In genomic region chr4:46411489-46411888, GRCm38 (mm10) we compare ENCODE assay signal across 13 mouse cellular contexts. TPM values are rescaled to one million over a fixed set of nuclear protein-coding genes. Genes with fewer than 3 reads are reported as not detected.
DNase-seq lines count a peak whose midpoint lies in the region; ATAC-seq and TF ChIP-seq lines count a peak whose summit lies in the region.
"Had no signal": no experiment of that assay in that cellular context is flagged by ENCODE, and none has a peak within 500 bp of the region (broad histone marks: within the 10 kb centered on the region; RNA-seq: fewer than 3 reads in every experiment).

No protein-coding gene starts in this region.

- 0 out of 2 replicates have a peak, but pooled peaks have one; percentile 15 for ATAC-seq in G1E (ENCODE audit: extremely low read depth, insufficient number of reproducible peaks, low FRiP score, poor library complexity, severe bottlenecking)
- ATAC-seq in liver, embryonic 12.5 days: no peak
- no peak for ATAC-seq in forebrain, embryonic 14.5 days
- ATAC-seq in frontal cortex, adult (ENCODE audit: low TSS enrichment): no peak
- ATAC-seq: midbrain, embryonic 15.5 days had no signal

- no peaks in the 10 kb centered on the region for H3K27me3 ChIP-seq in G1E (ENCODE audit: insufficient read depth, low read length)
- H3K27me3 ChIP-seq in liver, embryonic 12.5 days (replicated peaks): no peaks in the 10 kb centered on the region
- no peaks in the 10 kb centered on the region for H3K27me3 ChIP-seq in splenic B cell, adult 2 months (ENCODE audit: control insufficient read depth, insufficient read depth, low read length, poor library complexity, severe bottlenecking)
- no peaks in the 10 kb centered on the region for H3K27me3 ChIP-seq in forebrain, embryonic 14.5 days (replicated peaks; ENCODE audit: control insufficient read depth, insufficient read depth, low read length)
- H3K27me3 ChIP-seq: midbrain, embryonic 15.5 days had no signal

- no peaks in the 10 kb centered on the region for H3K9me3 ChIP-seq in G1E (replicated peaks)
- no peaks in the 10 kb centered on the region for H3K9me3 ChIP-seq in liver, embryonic 12.5 days (replicated peaks)
- H3K9me3 ChIP-seq in forebrain, embryonic 14.5 days (replicated peaks; ENCODE audit: control insufficient read depth, low read length): no peaks in the 10 kb centered on the region
- H3K9me3 ChIP-seq: midbrain, embryonic 15.5 days had no signal

- H3K4me3 ChIP-seq in G1E (ENCODE audit: low read depth, low read length): peak overlapping the region; percentile 47; the same call in 1 of the 2 replicates
- no peak overlapping the region for H3K4me3 ChIP-seq in liver, embryonic 12.5 days
- no peak overlapping the region for H3K4me3 ChIP-seq in forebrain, embryonic 14.5 days (ENCODE audit: low read depth, low read length)
- H3K4me3 ChIP-seq: midbrain, embryonic 15.5 days had no signal

- 28% methylated on average over 6 of the region's 6 CpGs for WGBS in liver, embryonic 12.5 days (ENCODE audit: insufficient replicate concordance)
- WGBS in forebrain, embryonic 14.5 days: 86% methylated on average over 6 of the region's 6 CpGs

- TF ChIP-seq CTCF in G1E (IDR thresholded peaks at IDR 0.05; ENCODE audit: low read depth, low read length): no peak

- H3K9ac ChIP-seq in liver, embryonic 12.5 days: peak overlapping the region; percentile 74
- H3K9ac ChIP-seq in forebrain, embryonic 14.5 days (ENCODE audit: low read length): no peak overlapping the region
- H3K9ac ChIP-seq: midbrain, embryonic 15.5 days had no signal

- H3K4me2 ChIP-seq in liver, embryonic 12.5 days: peak overlapping the region; percentile 68
- no peak overlapping the region for H3K4me2 ChIP-seq in forebrain, embryonic 14.5 days (ENCODE audit: low read length)
- H3K4me2 ChIP-seq: midbrain, embryonic 15.5 days had no signal

- no peaks in the 10 kb centered on the region for H3K36me3 ChIP-seq in G1E (replicated peaks)
- no peaks in the 10 kb centered on the region for H3K36me3 ChIP-seq in liver, embryonic 12.5 days
- no peaks in the 10 kb centered on the region for H3K36me3 ChIP-seq in splenic B cell, adult 2 months (ENCODE audit: control insufficient read depth, insufficient read depth, low read length, poor library complexity, severe bottlenecking)
- no peaks in the 10 kb centered on the region for H3K36me3 ChIP-seq in forebrain, embryonic 14.5 days (ENCODE audit: control insufficient read depth, insufficient read depth, low read length)
- H3K36me3 ChIP-seq: midbrain, embryonic 15.5 days had no signal

- intact Hi-C loops in heart, postnatal 25 days (cut with DNase I): no loop called here

- peak overlapping the region; percentile 99 for H3K27ac ChIP-seq in liver, embryonic 12.5 days
- no peak overlapping the region for H3K27ac ChIP-seq in forebrain, embryonic 14.5 days (ENCODE audit: low read depth, low read length)
- H3K27ac ChIP-seq: midbrain, embryonic 15.5 days had no signal

- peaks cover 66% of the 10 kb centered on the region for H3K4me1 ChIP-seq in G1E (ENCODE audit: insufficient read depth, low read depth, low read length)
- H3K4me1 ChIP-seq in liver, embryonic 12.5 days: peaks cover 88% of the 10 kb centered on the region
- no peaks in the 10 kb centered on the region for H3K4me1 ChIP-seq in forebrain, embryonic 14.5 days (ENCODE audit: control insufficient read depth, insufficient read depth, low read length)
- H3K4me1 ChIP-seq: midbrain, embryonic 15.5 days had no signal

- peak; percentile 12 to 46 for DNase-seq in heart, adult 18-20 months
- no peak for DNase-seq in heart, postnatal 25 days (ENCODE audit: low spot score)
- DNase-seq in G1E (ENCODE audit: low spot score): peak; percentile 48
- DNase-seq in splenic B cell, adult 2 months (ENCODE audit: low read depth, low spot score): peak; percentile 78
- no peak for DNase-seq in forebrain, embryonic 14.5 days (ENCODE audit: low spot score)
- no peak for DNase-seq in cerebellum, adult 8-10 months
- DNase-seq: cerebellum, adult 9-11 months; kidney, adult 18-20 months; right cerebral cortex, adult 18-20 months had no signal

RNA-seq across cellular contexts. Expression of gene Hemgn, which starts 1.8 kb away (rescaled TPM):
- total RNA-seq in heart, adult 18-20 months (2021): under 1 TPM; 0.15 TPM
- total RNA-seq in heart, postnatal 25 days (2021): under 1 TPM; 0.18 to 0.42 TPM
- total RNA-seq in G1E (2014; fragmentation: Nextera tagmentation) (39.3 and 132 TPM in 2 replicates), G1E (2017) (20.9 and 24.3 TPM in 2 replicates)
- polyA plus RNA-seq in G1E (2012): 5.8 and 6.3 TPM in 2 replicates
- 425 and 445 TPM in 2 replicates for polyA plus RNA-seq in liver, embryonic 12.5 days (2016; fragmentation: Nextera tagmentation; extraction: Ambion mirVana)
- 0.27 TPM in 1 of 2 replicates, not detected in the other for polyA plus RNA-seq in forebrain, embryonic 14.5 days (2014; fragmentation: Nextera tagmentation; extraction: Ambion mirVana)
- total RNA-seq: adrenal gland, adult 18-20 months had no signal

RNA-seq across cellular contexts. Expression of gene Trmo, which starts 22.3 kb away (rescaled TPM):
- total RNA-seq in heart, adult 18-20 months (2021): 1 to 10 TPM; 3.2 to 4.7 TPM
- total RNA-seq in heart, postnatal 25 days (2021): 1 to 10 TPM; 5.0 to 5.4 TPM
- total RNA-seq in G1E (2014; fragmentation: Nextera tagmentation): 7.1 and 12.9 TPM in 2 replicates
- total RNA-seq in G1E (2017): 17.9 and 20.4 TPM in 2 replicates
- 2.9 and 4.2 TPM in 2 replicates for polyA plus RNA-seq in G1E (2012)
- polyA plus RNA-seq in liver, embryonic 12.5 days (2016; fragmentation: Nextera tagmentation; extraction: Ambion mirVana): 9.2 and 11.5 TPM in 2 replicates
- 13.2 and 15.0 TPM in 2 replicates for polyA plus RNA-seq in forebrain, embryonic 14.5 days (2014; fragmentation: Nextera tagmentation; extraction: Ambion mirVana)

RNA-seq across cellular contexts. Expression of gene Anp32b, which starts 39.2 kb away (rescaled TPM):
- total RNA-seq in heart, adult 18-20 months (2021): 10 to 100 TPM; 55.2 to 56.6 TPM
- 10 to 100 TPM; 51.7 to 57.3 TPM for total RNA-seq in heart, postnatal 25 days (2021)
- 667 and 728 TPM in 2 replicates for total RNA-seq in G1E (2014; fragmentation: Nextera tagmentation)
- 28.6 and 40.8 TPM in 2 replicates for total RNA-seq in G1E (2017)
- 900 and 1,076 TPM in 2 replicates for polyA plus RNA-seq in G1E (2012)
- polyA plus RNA-seq in liver, embryonic 12.5 days (2016; fragmentation: Nextera tagmentation; extraction: Ambion mirVana): 669 and 722 TPM in 2 replicates
- polyA plus RNA-seq in forebrain, embryonic 14.5 days (2014; fragmentation: Nextera tagmentation; extraction: Ambion mirVana): 83.5 and 92.4 TPM in 2 replicates

Comparison
In these comparisons a context has a peak if more than half of its experiments do, and no peak if none do; other contexts are left out.
1. DNase-seq: peak in heart, adult 18-20 months (2 of 2), G1E (single experiment) and splenic B cell, adult 2 months (single experiment); none in heart, postnatal 25 days (single experiment), forebrain, embryonic 14.5 days (single experiment) and cerebellum, adult 8-10 months (single experiment).
2. RNA of gene Hemgn, which starts 1.8 kb away (total RNA-seq): 20.9 to 132 TPM in G1E; 0.18 to 0.42 TPM in heart, postnatal 25 days and 0.15 TPM in heart, adult 18-20 months; every median in the first group is over 10 times any median in the second.